Mouse (Mus musculus) hindbrain, embryonic 13.5 days (tissue): ENCODE measurements around the gene Pcsk4. TPM values are rescaled to one million over a fixed set of nuclear protein-coding genes. Genes with fewer than 3 reads are reported as not detected.
A peak's percentile ranks its signal among the peaks of the same experiment; 100 is the strongest.

Experiments
- ATAC-seq: fragments of 200-750 bp; cut with Nextera tagmentation; 2 replicates; pipeline ENCODE4 v1.8.0; 2017; ENCODE audit warnings: moderate TSS enrichment; ENCODE audit not compliant: low FRiP score
- H3K27ac ChIP-seq: fragments of 300-500 bp; sonication (generic); 2 replicates; pipeline ENCODE4 v1.5.1; 2015; ENCODE audit warnings: inconsistent platforms, mild to moderate bottlenecking, moderate library complexity
- H3K27me3 ChIP-seq: fragments of 300-500 bp; sonication (generic); 2 replicates; pipeline ENCODE4 v1.6.1; 2015; ENCODE audit warnings: mild to moderate bottlenecking, inconsistent platforms
- H3K36me3 ChIP-seq: fragments of 300-500 bp; sonication (generic); 2 replicates; pipeline ENCODE4 v1.6.1; 2015; ENCODE audit warnings: mild to moderate bottlenecking, inconsistent platforms
- H3K4me1 ChIP-seq: fragments of 300-500 bp; sonication (generic); replicated peaks from 2 replicates; pipeline ENCODE4 v1.6.1; 2015; ENCODE audit warnings: inconsistent platforms
- H3K4me2 ChIP-seq: fragments of 300-500 bp; sonication (generic); 2 replicates; pipeline ENCODE4 v1.6.1; 2015; ENCODE audit warnings: inconsistent platforms, mild to moderate bottlenecking, moderate library complexity
- H3K4me3 ChIP-seq: fragments of 300-500 bp; sonication (generic); 2 replicates; pipeline ENCODE4 v1.5.1; 2015; ENCODE audit warnings: mild to moderate bottlenecking, inconsistent platforms
- H3K9ac ChIP-seq: fragments of 300-500 bp; sonication (generic); 2 replicates; pipeline ENCODE4 v1.6.1; 2015; ENCODE audit warnings: mild to moderate bottlenecking, inconsistent platforms
- H3K9me3 ChIP-seq: fragments of 300-500 bp; sonication (generic); 2 replicates; pipeline ENCODE4 v1.6.1; 2016; ENCODE audit warnings: inconsistent platforms
- WGBS: fragments of 180-500 bp; shearing (Covaris S2); methylation state at CpG from one replicate; pipeline ENCODE4 v1.1.7; 2015; 5-methylcytosine and 5-hydroxymethylcytosine counted together
- polyA plus RNA-seq: library from polyadenylated mRNA; unstranded; fragments of >200 nt; fragmentation: Nextera tagmentation; extraction: Ambion mirVana; gene quantifications from 2 replicates; pipeline ENCODE4 v1.2.1, GENCODE M21; 2015

Gene Pcsk4
- polyA plus RNA-seq, 1 experiment from 2014 or later, result 2.5 TPM

DNA sequence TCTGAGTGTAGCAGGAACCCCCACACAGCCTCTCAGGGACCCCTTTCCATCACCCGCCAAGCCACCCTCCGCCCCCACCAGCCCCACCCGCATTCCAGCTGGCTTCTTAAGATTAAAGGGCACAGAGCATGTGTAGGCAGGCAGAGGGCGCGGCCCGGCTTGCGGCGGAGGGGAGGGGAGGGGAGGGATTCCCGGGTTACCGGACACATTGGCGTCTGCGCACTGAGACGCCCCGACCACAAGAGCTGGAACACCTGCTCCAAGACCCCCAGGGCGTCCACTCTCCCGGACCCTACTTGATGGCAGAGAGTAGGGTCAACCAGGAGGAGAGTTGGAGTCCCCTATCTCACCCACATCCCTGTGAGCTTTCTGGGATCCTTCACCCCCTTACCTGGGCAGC lies 15.8 kb upstream of the Pcsk4 start:
- H3K36me3 ChIP-seq, result no peaks in the 10 kb centered on the region
- H3K4me3 ChIP-seq, result no peak overlapping the region
- 3% methylated on average over 16 of the region's 16 CpGs for WGBS
- H3K9ac ChIP-seq, result no peak overlapping the region
- no peak overlapping the region for H3K27ac ChIP-seq
- no peak for ATAC-seq
- peaks cover 100% of the 10 kb centered on the region for H3K27me3 ChIP-seq
- H3K9me3 ChIP-seq, result no peaks in the 10 kb centered on the region
- H3K4me1 ChIP-seq, result peaks cover 52% of the 10 kb centered on the region
- H3K4me2 ChIP-seq, result no peak overlapping the region

DNA sequence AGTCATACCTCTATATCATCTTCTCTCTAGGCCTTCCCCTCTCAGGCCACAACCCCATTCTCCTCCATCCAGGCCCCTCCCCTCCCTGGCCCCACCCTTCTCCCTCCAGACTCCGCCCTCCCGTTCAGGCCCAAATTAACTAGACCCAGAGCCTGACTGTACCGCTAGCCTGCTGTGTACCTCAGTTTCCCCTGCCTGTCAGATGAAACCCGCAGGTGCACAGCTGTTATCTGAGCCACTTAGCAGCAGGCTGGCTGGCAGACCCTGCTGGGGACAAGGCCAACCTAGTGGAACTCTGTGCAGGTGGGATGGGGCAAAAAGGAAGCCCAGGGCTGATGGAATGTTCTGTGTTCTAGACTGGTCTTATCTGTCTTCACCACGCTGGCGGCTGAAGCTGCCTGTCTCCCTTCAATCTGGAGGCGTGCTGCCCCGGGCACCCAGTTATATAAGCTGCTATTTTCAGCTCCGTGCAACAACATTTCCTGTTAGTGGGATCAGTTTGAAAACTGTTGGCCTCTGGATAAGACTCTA lies 14.9 kb upstream of the Pcsk4 start:
- H3K27ac ChIP-seq, result no peak overlapping the region
- H3K4me2 ChIP-seq, result no peak overlapping the region
- H3K4me1 ChIP-seq, result peaks cover 52% of the 10 kb centered on the region
- no peak overlapping the region for H3K9ac ChIP-seq
- H3K9me3 ChIP-seq, result no peaks in the 10 kb centered on the region
- 42% methylated on average over 9 of the region's 9 CpGs for WGBS
- peaks cover 95% of the 10 kb centered on the region for H3K27me3 ChIP-seq
- no peak overlapping the region for H3K4me3 ChIP-seq
- H3K36me3 ChIP-seq, result no peaks in the 10 kb centered on the region
- ATAC-seq, result no peak

DNA sequence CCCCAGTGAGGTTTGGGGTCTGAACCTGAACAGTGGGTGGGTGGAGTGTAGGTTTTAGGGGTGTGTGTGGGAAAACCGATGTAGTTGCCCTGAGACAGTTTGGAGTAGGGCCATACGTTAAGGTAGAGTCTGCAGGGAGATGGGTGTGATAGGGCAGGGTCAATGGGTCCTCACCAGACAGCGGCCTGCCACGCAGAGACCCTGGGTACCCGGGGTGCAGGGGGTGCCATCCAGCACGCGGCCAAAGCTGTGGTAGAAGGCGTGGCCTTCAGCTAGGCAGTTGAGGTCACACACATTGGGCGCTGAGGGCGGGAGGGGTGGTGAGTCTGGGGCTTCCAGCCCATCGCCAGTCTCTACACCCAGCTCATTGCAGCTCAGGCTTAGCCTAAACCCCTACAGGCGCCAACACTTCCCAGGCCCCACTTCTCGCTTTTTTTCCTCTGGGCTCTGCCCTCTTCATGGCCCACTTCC lies 14.2 kb upstream of the Pcsk4 start:
- Histone ChIP-seq H3K9me3 (no peaks in the 10 kb centered on the region), H3K36me3 (no peaks in the 10 kb centered on the region), H3K4me3 (peak overlapping the region; percentile 31), H3K9ac (no peak overlapping the region), H3K27ac (no peak overlapping the region), H3K4me2 (peak overlapping the region; percentile 51), H3K4me1 (peaks cover 46% of the 10 kb centered on the region), H3K27me3 (peaks cover 87% of the 10 kb centered on the region)
- 32% methylated on average over 13 of the region's 13 CpGs for WGBS
- peak; percentile 9; the same call in 1 of the 2 replicates for ATAC-seq

DNA sequence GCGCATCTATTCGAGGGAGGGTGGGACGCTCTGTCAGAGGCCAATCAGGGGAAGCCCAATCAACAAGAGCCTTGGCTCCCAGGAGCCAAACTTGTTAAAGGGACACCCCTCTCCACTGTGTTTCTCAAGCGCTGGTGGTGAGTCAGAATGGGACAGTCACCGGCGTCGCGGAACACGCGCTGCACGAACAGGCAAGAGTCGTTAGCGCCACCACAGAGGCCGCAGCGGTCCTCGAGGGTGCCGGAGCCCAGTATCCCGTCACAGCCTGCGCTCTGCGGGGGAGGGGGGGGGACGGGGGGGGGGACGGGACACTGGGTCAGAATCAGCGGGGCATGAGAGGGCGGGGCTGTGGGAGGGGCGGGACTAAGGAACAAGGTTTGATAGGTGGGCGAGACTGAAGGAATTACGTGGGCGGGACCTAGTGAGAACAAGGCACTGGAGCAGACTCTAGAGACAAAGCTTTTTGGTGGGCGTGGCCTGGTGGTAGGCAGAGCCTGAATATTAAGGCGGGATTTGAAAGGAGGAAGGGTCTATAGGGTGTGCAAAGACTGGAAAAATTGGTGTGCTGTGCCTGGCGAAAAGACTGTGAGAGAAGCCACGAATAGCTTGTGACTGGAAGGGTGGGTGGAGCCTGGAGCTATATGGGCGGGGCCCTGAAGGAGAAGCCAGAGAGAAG lies 13.6 kb upstream of the Pcsk4 start:
- WGBS, result 0% methylated on average over 24 of the region's 33 CpGs
- Histone ChIP-seq H3K4me1 (peaks cover 40% of the 10 kb centered on the region), H3K4me3 (peak overlapping the region; percentile 31), H3K9ac (no peak overlapping the region), H3K9me3 (no peaks in the 10 kb centered on the region), H3K36me3 (no peaks in the 10 kb centered on the region), H3K27me3 (peaks cover 87% of the 10 kb centered on the region), H3K4me2 (peak overlapping the region; percentile 51), H3K27ac (no peak overlapping the region)
- ATAC-seq, result peak; percentile 55

DNA sequence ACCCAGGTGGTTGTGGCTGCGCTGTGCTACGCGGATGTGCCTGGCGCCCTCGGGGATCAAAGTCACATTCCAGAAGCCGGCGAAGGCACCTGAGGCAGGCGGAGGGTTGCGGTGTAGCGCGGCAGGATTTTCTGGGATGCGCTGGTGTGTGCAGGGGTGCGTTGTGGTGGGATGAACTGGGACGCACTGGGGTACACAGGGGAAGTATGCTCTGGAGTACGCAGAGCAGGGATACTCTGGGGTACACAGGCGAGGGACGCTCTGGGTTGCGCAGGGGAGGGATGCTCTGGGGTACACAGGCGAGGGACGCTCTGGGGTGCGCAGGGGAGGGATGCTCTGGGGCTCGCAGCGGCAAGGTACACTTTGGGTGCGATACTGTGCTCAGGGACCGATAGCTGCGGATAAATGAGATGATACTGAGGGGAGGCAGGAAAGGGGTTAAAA lies 13.0 kb upstream of the Pcsk4 start:
- H3K9me3 ChIP-seq, result no peaks in the 10 kb centered on the region
- H3K27ac ChIP-seq, result no peak overlapping the region
- peaks cover 83% of the 10 kb centered on the region for H3K27me3 ChIP-seq
- 0 out of 2 replicates have a peak overlapping the region, but pooled peaks have one; percentile 24 for H3K9ac ChIP-seq
- peak overlapping the region; percentile 51 for H3K4me2 ChIP-seq
- peaks cover 36% of the 10 kb centered on the region for H3K4me1 ChIP-seq
- no peaks in the 10 kb centered on the region for H3K36me3 ChIP-seq
- under 1% methylated on average over 26 of the region's 26 CpGs for WGBS
- H3K4me3 ChIP-seq, result peak overlapping the region; percentile 31
- ATAC-seq, result peak; percentile 38

DNA sequence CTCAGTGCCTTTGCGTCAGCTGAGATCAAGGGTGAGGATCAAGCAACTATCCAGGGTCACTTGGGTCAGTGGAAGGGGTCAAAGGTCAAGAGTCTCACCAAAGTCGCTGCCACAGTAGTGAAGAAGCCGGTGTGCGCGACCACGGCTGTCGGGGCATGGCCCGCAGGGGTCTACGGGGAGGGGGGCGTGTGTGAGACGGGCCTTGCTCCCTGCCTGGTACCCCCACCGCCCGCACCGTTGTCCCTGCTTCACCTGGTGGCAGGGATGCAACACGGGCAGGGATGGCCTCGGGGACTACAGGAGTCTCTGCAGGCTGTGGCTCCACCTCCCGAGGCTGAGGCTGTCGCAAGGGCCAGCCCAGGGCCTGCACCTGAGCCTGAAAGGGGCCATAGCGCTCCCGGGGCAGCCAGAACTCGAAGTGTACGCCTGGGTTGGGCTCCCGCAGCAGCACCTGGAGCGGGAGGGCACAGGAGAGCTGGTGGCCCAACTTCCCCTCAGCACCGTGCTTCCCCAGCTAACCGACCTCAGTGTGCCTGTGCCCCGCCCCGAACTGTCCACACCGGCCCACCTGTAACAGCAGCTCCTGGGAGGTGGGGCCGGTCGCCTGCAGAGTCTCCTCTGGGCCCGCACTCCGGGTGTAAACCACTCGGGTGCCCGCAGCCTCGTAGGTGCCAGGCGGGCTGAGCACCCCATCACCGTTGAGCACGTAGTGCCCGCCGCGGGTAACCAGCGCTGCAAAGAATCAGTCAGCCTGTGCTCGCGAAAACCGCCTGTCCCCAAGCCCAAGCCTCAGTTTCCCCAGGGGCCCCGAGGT lies 12.4 kb upstream of the Pcsk4 start:
- WGBS, result 2% methylated on average over 47 of the region's 47 CpGs
- H3K27me3 ChIP-seq, result peaks cover 79% of the 10 kb centered on the region
- 0 out of 2 replicates have a peak overlapping the region, but pooled peaks have one; percentile 24 for H3K9ac ChIP-seq
- peak overlapping the region; percentile 31 for H3K4me3 ChIP-seq
- 0 out of 2 replicates have a peak, but pooled peaks have one; percentile 3 for ATAC-seq
- H3K9me3 ChIP-seq, result no peaks in the 10 kb centered on the region
- H3K27ac ChIP-seq, result no peak overlapping the region
- peak overlapping the region; percentile 51 for H3K4me2 ChIP-seq
- H3K4me1 ChIP-seq, result peaks cover 34% of the 10 kb centered on the region
- no peaks in the 10 kb centered on the region for H3K36me3 ChIP-seq

DNA sequence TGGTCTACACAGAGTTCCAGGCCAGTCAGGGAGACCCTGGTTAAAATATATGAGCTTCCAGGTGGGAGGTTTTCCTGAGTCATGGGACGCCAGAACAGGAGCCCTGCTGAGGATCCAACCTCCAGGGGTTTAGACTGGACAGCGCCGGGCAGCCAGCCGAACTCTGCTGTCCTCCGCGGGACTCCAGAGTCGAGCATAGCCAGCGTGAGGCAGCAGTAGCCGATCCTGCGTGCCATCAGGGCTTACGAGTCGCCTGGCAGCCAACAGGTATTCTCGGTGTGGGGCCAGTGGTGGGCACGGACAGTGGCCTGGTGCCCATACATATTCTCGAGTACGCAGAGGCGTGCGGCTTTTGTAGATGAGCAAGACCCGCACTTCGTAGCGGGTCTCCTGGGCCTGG lies 11.7 kb upstream of the Pcsk4 start:
- no peak overlapping the region for H3K4me2 ChIP-seq
- 13% methylated on average over 21 of the region's 21 CpGs for WGBS
- H3K4me1 ChIP-seq, result peaks cover 34% of the 10 kb centered on the region
- H3K9ac ChIP-seq, result no peak overlapping the region
- no peak overlapping the region for H3K27ac ChIP-seq
- H3K9me3 ChIP-seq, result no peaks in the 10 kb centered on the region
- no peak for ATAC-seq
- H3K4me3 ChIP-seq, result no peak overlapping the region
- peaks cover 77% of the 10 kb centered on the region for H3K27me3 ChIP-seq
- no peaks in the 10 kb centered on the region for H3K36me3 ChIP-seq

DNA sequence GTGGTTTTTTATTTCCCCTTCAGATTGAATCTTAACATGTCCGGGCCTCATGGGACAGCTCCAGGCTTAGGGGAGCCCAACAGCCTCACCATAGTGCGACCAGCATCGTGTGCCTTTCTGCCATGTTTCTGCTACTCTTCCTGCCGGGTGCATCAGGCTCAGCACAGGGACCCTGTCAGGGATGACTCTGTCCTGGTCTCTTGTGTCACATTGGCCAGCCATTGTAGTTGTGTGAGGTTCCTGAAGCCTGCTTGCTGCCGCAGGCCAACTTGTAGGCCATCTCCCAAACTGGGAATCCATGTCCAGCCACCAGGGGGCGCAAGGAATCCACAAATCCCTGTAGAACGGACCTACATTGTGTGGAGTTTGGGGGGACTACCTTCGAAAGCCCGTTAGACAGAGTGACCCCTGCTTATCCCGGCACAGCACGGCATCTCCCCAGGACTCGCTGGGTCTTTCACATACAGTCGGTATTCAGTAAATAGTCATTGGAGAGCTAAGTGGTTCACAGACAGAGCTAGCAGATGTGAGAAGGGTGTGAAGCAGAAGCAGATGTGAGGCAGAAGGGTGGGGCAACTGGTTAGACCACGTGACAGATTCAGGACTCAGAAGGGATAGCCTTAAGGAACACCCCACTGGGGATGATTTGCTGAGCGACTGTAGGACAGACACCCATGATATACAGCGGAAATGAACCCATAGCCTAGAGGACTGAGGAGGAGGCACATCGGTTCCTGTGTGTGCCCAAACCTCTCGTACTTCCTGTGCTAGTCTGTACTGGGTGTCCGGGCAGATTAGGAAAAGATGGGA lies 10.8 kb upstream of the Pcsk4 start:
- 0 out of 2 replicates have a peak, but pooled peaks cover 3% of the 10 kb centered on the region for H3K36me3 ChIP-seq
- H3K27me3 ChIP-seq, result peaks cover 75% of the 10 kb centered on the region
- 24% methylated on average over 19 of the region's 19 CpGs for WGBS
- peaks cover 31% of the 10 kb centered on the region for H3K4me1 ChIP-seq
- H3K27ac ChIP-seq, result no peak overlapping the region
- ATAC-seq, result no peak
- no peak overlapping the region; the same call in 1 of the 2 replicates for H3K9ac ChIP-seq
- H3K9me3 ChIP-seq, result no peaks in the 10 kb centered on the region
- no peak overlapping the region for H3K4me3 ChIP-seq
- 0 out of 2 replicates have a peak overlapping the region, but pooled peaks have one; percentile 13 for H3K4me2 ChIP-seq

DNA sequence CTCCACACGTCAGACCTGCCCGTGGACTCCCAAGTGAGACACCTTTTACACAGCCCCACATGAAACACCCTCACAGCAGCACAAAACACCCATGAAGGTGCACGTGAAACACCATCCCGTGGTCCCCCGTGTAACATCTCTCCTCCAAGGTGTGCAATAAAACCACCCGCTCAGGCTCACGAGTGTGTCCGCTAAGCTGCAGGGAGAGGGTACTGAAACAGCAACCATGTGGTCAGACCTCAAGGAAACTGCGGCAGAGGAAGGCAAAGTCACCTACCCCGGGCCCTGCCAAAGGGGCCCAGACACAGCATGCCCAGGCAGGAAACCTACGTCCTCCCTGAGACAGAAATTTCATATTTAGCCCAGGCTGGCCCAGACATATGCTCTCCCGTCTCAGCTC lies 7.0 kb upstream of the Pcsk4 start:
- Histone ChIP-seq H3K9ac (peak overlapping the region; percentile 13; the same call in 1 of the 2 replicates), H3K4me1 (peaks cover 2% of the 10 kb centered on the region), H3K4me2 (no peak overlapping the region), H3K4me3 (no peak overlapping the region), H3K27ac (no peak overlapping the region), H3K9me3 (no peaks in the 10 kb centered on the region), H3K27me3 (peaks cover 60% of the 10 kb centered on the region), H3K36me3 (0 out of 2 replicates have a peak, but pooled peaks cover 3% of the 10 kb centered on the region)
- WGBS, result 90% methylated on average over 12 of the region's 12 CpGs
- ATAC-seq, result no peak

DNA sequence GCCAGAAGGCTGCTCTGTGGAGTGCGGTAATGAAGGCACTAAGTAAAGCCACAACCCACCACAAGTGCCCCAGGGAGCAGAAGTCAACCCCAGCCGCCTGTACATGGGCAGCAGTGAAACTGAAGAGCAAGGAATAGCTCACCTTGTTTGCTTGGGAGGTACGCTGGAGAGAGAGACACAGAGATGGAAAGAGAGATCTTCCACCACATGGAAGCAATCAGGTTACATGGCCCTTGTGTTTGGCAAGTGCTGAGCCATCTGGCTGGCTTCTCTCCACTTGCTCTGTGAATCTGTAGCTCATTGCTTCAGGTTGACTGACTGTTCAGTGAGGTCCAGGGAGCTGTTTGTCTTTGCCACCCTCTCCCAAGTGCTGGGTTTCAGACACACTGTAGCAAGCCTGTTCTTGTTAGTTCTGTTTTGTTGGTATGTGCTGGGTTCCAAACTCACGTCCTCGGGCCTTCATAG lies 3.3 kb upstream of the Pcsk4 start:
- Histone ChIP-seq H3K9me3 (no peaks in the 10 kb centered on the region), H3K4me1 (peaks cover 17% of the 10 kb centered on the region), H3K27me3 (peaks cover 48% of the 10 kb centered on the region), H3K9ac (no peak overlapping the region), H3K36me3 (0 out of 2 replicates have a peak, but pooled peaks cover 3% of the 10 kb centered on the region), H3K4me3 (no peak overlapping the region), H3K4me2 (no peak overlapping the region), H3K27ac (no peak overlapping the region)
- 84% methylated on average over 5 of the region's 5 CpGs for WGBS
- no peak for ATAC-seq

DNA sequence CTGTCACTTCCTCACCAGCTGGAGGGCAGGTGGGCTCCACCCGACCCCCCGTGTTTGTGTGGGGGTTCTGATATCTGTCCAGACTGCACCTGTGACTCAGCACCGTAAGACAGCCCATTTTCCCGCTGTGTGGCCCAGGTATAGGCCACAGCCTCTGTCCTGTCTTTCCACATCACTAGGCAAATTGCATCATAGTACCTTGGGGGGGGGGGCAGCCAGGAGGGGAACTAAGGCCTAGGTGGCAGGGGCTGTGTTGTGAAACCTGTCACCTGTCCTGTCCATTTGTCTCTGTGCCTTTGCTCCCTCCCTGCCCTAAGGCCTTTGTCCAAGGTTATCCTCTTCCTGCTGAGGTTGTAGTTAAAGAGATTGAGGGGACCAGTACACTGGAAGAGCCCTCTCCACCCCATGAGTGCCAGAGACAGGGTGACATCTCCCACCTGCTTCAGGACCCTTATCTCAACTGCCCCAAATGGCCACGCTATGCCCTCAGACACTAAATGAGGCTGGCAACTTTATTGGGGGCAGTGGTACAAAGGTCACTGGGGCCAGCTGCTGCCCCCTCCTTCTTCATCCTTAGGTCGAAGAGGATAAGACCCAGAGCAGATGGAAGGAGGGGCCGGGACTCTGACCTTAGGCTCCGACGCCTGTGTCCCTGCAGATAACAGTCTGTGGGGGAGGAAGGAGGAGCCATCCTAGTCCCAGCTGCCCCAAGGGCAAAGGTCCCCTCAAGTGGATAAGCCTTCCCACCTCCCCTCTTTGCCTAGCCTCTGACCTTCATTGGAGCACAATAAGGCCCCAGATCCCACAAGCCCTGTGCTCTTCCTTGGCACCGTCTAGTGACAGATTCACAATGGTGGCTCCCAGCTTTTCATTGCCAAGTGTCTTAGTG lies 2.6 kb upstream of the Pcsk4 start:
- WGBS, result 73% methylated on average over 10 of the region's 10 CpGs
- H3K4me1 ChIP-seq, result peaks cover 17% of the 10 kb centered on the region
- no peak overlapping the region for H3K4me3 ChIP-seq
- 0 out of 2 replicates have a peak, but pooled peaks cover 3% of the 10 kb centered on the region for H3K36me3 ChIP-seq
- no peak overlapping the region for H3K9ac ChIP-seq
- peaks cover 50% of the 10 kb centered on the region for H3K27me3 ChIP-seq
- H3K27ac ChIP-seq, result no peak overlapping the region
- ATAC-seq, result no peak
- H3K4me2 ChIP-seq, result no peak overlapping the region
- no peaks in the 10 kb centered on the region for H3K9me3 ChIP-seq
